Mouse (Mus musculus): ENCODE data around the gene Prkce.

GRCm38 (mm10) chr17:86697751-86698150 lies 530.2 kb downstream of the Prkce start:
- no peak for TF ChIP-seq CTCF (IDR thresholded peaks at IDR 0.05; ENCODE audit: low read depth)
- no peak for TF ChIP-seq EP300 (IDR thresholded peaks at IDR 0.05; ENCODE audit: low read depth)
